ENCODE assay signal across 9 mouse cellular contexts in the genomic region with DNA sequence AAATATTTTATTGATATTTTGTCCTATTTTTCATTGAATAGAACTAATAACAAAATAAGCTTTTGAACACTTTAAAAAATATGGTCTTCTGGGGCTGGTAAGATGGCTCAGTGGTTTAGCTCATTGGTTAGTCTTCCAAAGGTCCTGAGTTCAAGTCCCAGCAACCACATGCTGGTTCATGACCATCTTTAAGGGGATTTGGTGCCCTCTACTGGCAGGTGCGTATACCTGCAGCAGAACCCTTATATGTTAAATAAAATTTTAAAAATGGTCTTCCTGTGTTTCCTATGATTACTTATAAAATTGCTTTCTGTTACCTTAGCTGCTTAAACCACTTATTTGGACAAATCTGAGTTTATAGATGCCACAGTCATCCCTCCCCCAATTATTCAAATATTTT. TPM values are rescaled to one million over a fixed set of nuclear protein-coding genes. Genes with fewer than 3 reads are reported as not detected.
DNase-seq lines count a peak whose midpoint lies in the region; ATAC-seq and TF ChIP-seq lines count a peak whose summit lies in the region.
"Had no signal": no experiment of that assay in that cellular context is flagged by ENCODE, and none has a peak within 500 bp of the region (broad histone marks: within the 10 kb centered on the region; RNA-seq: fewer than 3 reads in every experiment).

No protein-coding gene starts in this region.

- H3K27ac ChIP-seq in hindbrain, postnatal 0 days = no peak overlapping the region
- no peak overlapping the region for H3K27ac ChIP-seq in hindbrain, embryonic 14.5 days
- H3K27ac ChIP-seq: limb, embryonic 13.5 days had no signal

- no peak overlapping the region for H3K9ac ChIP-seq in hindbrain, postnatal 0 days (replicated peaks; ENCODE audit: low read length)
- no peak overlapping the region for H3K9ac ChIP-seq in hindbrain, embryonic 14.5 days
- H3K9ac ChIP-seq: limb, embryonic 13.5 days had no signal

- WGBS in hindbrain, postnatal 0 days = 35% methylated on average over 1 of the region's 1 CpGs
- 46% methylated on average over 1 of the region's 1 CpGs for WGBS in hindbrain, embryonic 14.5 days

- no peaks in the 10 kb centered on the region for H3K9me3 ChIP-seq in hindbrain, postnatal 0 days (ENCODE audit: low read length)
- H3K9me3 ChIP-seq in hindbrain, embryonic 14.5 days (ENCODE audit: control insufficient read depth, low read length) = no peaks in the 10 kb centered on the region
- H3K9me3 ChIP-seq in E14TG2a.4 (ENCODE audit: low read length) = no peaks in the 10 kb centered on the region
- H3K9me3 ChIP-seq: limb, embryonic 13.5 days had no signal

- ATAC-seq in hindbrain, postnatal 0 days = no peak
- no peak for ATAC-seq in hindbrain, embryonic 14.5 days (ENCODE audit: low FRiP score)
- no peak for ATAC-seq in monocyte, adult 5-6 weeks (replicated peaks; ENCODE audit: insufficient number of reproducible peaks, low FRiP score, low TSS enrichment, poor library complexity, severe bottlenecking)

- no peaks in the 10 kb centered on the region for H3K36me3 ChIP-seq in hindbrain, postnatal 0 days (ENCODE audit: insufficient read depth, low read length)
- H3K36me3 ChIP-seq in hindbrain, embryonic 14.5 days (replicated peaks; ENCODE audit: control insufficient read depth, insufficient read depth) = no peaks in the 10 kb centered on the region; the same call in 1 of the 2 replicates
- no peaks in the 10 kb centered on the region for H3K36me3 ChIP-seq in E14TG2a.4 (ENCODE audit: insufficient read depth, low read length)
- H3K36me3 ChIP-seq: limb, embryonic 13.5 days had no signal

- DNase-seq in hindbrain, postnatal 0 days (ENCODE audit: low spot score) = peak; percentile 23
- DNase-seq in hindbrain, embryonic 14.5 days (ENCODE audit: low spot score) = no peak
- peak; percentile 31 for DNase-seq in brain, embryonic 14.5 days (ENCODE audit: low read depth)
- DNase-seq in mesoderm, embryonic 11.5 days (ENCODE audit: low read depth, low spot score) = peak; percentile 34
- no peak for DNase-seq in urinary bladder, postnatal 4 days (ENCODE audit: low spot score in 2 of 2)
- no peak for DNase-seq in urinary bladder, adult 18-20 months (ENCODE audit: low spot score in 2 of 2)

- no peak overlapping the region for H3K4me3 ChIP-seq in hindbrain, postnatal 0 days (ENCODE audit: low read length)
- no peak overlapping the region for H3K4me3 ChIP-seq in hindbrain, embryonic 14.5 days (replicated peaks; ENCODE audit: low read length)
- H3K4me3 ChIP-seq in E14TG2a.4 (replicated peaks; ENCODE audit: low read length) = no peak overlapping the region
- H3K4me3 ChIP-seq: limb, embryonic 13.5 days had no signal

- H3K27me3 ChIP-seq in hindbrain, postnatal 0 days (ENCODE audit: insufficient read depth, low read length) = no peaks in the 10 kb centered on the region
- H3K27me3 ChIP-seq in hindbrain, embryonic 14.5 days (ENCODE audit: control insufficient read depth, insufficient read depth, low read length) = no peaks in the 10 kb centered on the region
- no peaks in the 10 kb centered on the region for H3K27me3 ChIP-seq in E14TG2a.4 (ENCODE audit: insufficient read depth, low read length)
- H3K27me3 ChIP-seq: limb, embryonic 13.5 days had no signal

- no peak for TF ChIP-seq POLR2A in brain, embryonic 14.5 days (IDR thresholded peaks at IDR 0.05; ENCODE audit: borderline replicate concordance, extremely low read depth, insufficient read depth, insufficient read length, poor library complexity, severe bottlenecking)

- H3K4me2 ChIP-seq in hindbrain, postnatal 0 days (ENCODE audit: low read depth, low read length) = no peak overlapping the region
- no peak overlapping the region for H3K4me2 ChIP-seq in hindbrain, embryonic 14.5 days (replicated peaks)
- H3K4me2 ChIP-seq: limb, embryonic 13.5 days had no signal

- peak; percentile 47 for TF ChIP-seq CTCF in hindbrain, postnatal 0 days (IDR thresholded peaks at IDR 0.05; ENCODE audit: low read depth)
- peak; percentile 56 for TF ChIP-seq CTCF in E14TG2a.4 (conservative IDR thresholded peaks at IDR 0.05; ENCODE audit: low read length)
- peak; percentile 41; the same call in 1 of the 2 replicates for TF ChIP-seq CTCF in brain, embryonic 14.5 days (IDR thresholded peaks at IDR 0.05; ENCODE audit: borderline replicate concordance, extremely low read depth, insufficient read depth, insufficient read length)

- no peaks in the 10 kb centered on the region for H3K4me1 ChIP-seq in hindbrain, postnatal 0 days (ENCODE audit: insufficient read depth, low read length)
- H3K4me1 ChIP-seq in hindbrain, embryonic 14.5 days (replicated peaks; ENCODE audit: control insufficient read depth, insufficient read depth, low read length) = no peaks in the 10 kb centered on the region
- no peaks in the 10 kb centered on the region for H3K4me1 ChIP-seq in E14TG2a.4 (replicated peaks; ENCODE audit: low read depth, low read length)
- H3K4me1 ChIP-seq: limb, embryonic 13.5 days had no signal

RNA-seq across cellular contexts. Expression of a gene that starts 16.8 kb away (rescaled TPM):
- 29.7 and 32.9 TPM in 2 replicates for total RNA-seq in hindbrain, postnatal 0 days (2014; rRNA removed)
- polyA plus RNA-seq in hindbrain, postnatal 0 days (2015; fragmentation: Nextera tagmentation; extraction: Ambion mirVana) = 34.6 and 35.4 TPM in 2 replicates
- polyA plus RNA-seq in hindbrain, embryonic 14.5 days (2014; fragmentation: Nextera tagmentation; extraction: Ambion mirVana) = 71.2 and 81.7 TPM in 2 replicates
- polyA plus RNA-seq in brain, embryonic 14.5 days (2012; rRNA removed) = 54.4 and 55.7 TPM in 2 replicates
- total RNA-seq in monocyte, adult 5-6 weeks (2017) = 22.7 to 33.1 TPM (median 24.5 TPM) in 3 replicates

RNA-seq across cellular contexts. Expression of a gene that starts 59.1 kb away (rescaled TPM):
- 36.5 and 37.0 TPM in 2 replicates for total RNA-seq in hindbrain, postnatal 0 days (2014; rRNA removed)
- polyA plus RNA-seq in hindbrain, postnatal 0 days (2015; fragmentation: Nextera tagmentation; extraction: Ambion mirVana) = 213 and 221 TPM in 2 replicates
- polyA plus RNA-seq in hindbrain, embryonic 14.5 days (2014; fragmentation: Nextera tagmentation; extraction: Ambion mirVana) = 137 and 139 TPM in 2 replicates
- 39.6 and 40.6 TPM in 2 replicates for polyA plus RNA-seq in brain, embryonic 14.5 days (2012; rRNA removed)
- 188 to 280 TPM (median 242 TPM) in 3 replicates for total RNA-seq in monocyte, adult 5-6 weeks (2017)

Comparison
In these comparisons a context has a peak if more than half of its experiments do, and no peak if none do; other contexts are left out.
1. DNase-seq: peak in hindbrain, postnatal 0 days (single experiment), brain, embryonic 14.5 days (single experiment) and mesoderm, embryonic 11.5 days (single experiment); none in hindbrain, embryonic 14.5 days (single experiment), urinary bladder, postnatal 4 days (0 of 2) and urinary bladder, adult 18-20 months (0 of 2).
2. Peak in every context shown above with its lines, with median percentiles within 50 percentile points of each other: CTCF ChIP-seq.